Mouse (Mus musculus) 3T3-L1 (cell line): ENCODE results near the gene Grin3b.

Experiments
- DNase-seq: peaks from one replicate; pipeline ENCODE4 v3.0.0-alpha.2; 2015; ENCODE audit warnings: low read depth, low spot score

Grin3b gene

DNA sequence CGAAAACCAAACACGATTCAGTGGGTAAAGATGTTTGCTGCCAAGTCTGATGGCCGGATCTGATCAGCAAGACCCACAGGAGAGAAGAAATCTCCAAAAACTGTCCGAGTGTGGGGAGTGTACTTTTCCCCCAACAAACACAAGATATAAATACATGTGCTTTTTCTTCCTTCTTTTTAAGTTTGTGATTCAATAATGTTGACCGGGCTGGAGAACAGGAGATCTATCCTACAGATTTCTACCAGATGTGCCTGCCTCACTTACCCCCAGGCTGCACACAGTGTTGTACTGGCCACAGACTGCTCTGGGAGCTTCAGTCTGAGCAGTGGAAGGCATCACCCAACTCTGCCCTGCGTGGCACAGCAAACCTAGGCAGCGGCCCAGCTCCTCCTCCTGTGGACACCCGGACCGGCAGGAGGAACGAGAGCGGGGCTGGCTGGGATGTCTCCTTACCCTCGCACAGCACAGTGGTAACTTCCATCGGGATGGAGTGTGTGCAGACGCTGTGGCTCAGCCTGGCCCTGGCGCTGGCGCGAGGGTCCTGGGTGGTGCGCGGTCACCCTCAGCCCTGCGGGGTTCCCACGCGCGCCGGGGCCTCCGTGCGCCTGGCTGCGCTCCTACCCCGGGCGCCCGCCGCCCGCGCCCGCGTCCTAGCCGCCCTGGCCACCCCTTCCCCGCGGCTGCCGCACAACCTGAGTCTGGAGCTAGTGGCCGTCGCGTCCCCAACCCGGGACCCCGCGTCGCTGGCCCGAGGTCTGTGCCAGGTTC lies at the start of gene Grin3b:
Gene Grin3b (plus strand): TSS at position 301 of the 768 bp plus-strand sequence.
- no peak for DNase-seq

GRCm38 (mm10) chr10:79920958-79921535 lies 49.5 kb upstream of the Grin3b start, which contains the start of gene R3hdm4:
R3hdm4 (minus strand) TSS chr10:79921208.
- DNase-seq, result no peak

DNA sequence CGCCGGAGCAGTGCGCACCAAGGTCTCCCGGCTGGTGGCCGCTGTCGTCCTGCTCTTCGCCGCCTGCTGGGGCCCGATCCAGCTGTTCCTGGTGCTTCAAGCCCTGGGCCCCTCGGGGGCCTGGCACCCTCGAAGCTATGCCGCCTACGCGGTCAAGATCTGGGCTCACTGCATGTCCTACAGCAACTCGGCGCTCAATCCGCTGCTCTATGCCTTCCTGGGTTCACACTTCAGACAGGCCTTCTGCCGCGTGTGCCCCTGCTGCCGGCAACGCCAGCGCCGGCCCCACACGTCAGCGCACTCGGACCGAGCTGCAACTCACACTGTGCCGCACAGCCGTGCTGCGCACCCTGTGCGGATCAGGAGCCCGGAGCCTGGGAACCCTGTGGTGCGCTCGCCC lies 48.9 kb upstream of the Grin3b start:
- no peak for DNase-seq

- peak; percentile 82 for DNase-seq
Observed at GRCm38 (mm10) chr10:79924998-79925784, 45.3 kb upstream of the Grin3b start.

DNA sequence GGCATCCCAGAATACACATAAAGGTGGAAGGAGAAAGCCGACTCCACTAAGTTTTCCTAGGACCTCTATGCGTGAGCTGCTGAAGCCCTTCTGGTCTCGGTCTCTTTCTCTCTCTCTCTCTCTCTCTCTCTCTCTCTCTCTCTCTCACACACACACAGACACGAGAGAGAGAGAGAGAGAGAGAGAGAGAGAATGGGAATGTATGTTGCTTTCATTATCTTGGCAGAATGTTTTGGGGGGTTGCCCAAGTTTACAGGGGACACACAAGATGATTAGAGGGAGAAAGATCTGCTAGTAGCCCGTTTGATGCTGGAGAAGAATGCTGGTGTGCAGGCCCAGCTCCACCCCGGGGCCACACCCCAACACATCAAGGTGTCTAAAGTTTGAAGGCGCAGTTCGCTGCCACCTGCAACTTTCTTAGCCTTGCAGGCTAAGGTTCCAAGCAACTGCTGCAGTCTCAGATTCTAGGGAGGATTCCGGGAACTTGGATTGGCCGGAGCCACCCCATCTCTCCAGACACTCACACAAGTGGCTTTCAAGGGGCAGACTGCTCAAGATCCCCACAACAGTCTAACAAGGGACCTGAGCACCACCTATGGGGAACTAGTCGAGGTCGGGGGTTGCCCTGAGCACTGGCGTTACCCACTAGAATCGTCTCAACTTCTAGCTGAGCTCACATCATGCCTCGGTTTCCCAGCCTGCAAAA lies 44.6 kb upstream of the Grin3b start:
- peak; percentile 39 for DNase-seq

GRCm38 (mm10) chr10:79926491-79927323 lies 43.8 kb upstream of the Grin3b start, which contains the start of gene Arid3a:
Arid3a (plus strand) TSS chr10:79927043.
- DNase-seq, result peak; percentile 90

- peak; percentile 49 for DNase-seq
Observed at GRCm38 (mm10) chr10:79927324-79928029, 43.0 kb upstream of the Grin3b start.

DNA sequence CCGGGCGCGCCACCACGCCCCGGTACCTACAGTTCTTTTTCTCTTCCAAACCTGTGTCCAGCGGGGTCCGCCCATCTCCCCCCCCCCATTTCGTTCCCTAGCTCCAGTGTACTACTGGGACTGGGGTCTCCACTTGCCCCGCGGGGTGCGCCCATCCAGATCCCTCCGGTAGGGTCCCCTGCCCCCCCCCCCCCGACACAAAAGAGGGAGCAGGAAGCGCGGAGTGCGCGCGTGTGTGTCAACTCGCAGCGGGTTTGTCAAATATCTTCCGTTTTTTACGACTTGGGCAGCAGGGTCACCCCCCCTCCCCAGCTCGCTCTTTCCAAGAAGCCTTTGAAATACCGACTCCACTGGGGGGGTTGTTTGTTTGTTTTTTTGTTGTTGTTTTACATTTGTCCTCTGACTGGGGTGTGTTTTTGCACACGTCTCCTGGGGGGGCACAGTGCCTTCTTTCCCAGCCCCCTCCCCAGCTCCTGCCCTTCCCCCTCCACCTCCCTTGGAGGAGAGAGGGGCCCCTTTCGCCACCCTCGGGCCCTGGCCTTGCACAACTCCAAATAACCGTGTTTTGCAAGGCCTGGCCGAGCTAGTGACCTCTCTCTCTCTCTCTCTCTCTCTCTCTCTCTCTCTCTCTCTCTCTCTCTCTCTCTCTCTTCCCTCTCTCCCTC lies 42.4 kb upstream of the Grin3b start:
- DNase-seq, result peak; percentile 40

GRCm38 (mm10) chr10:79928907-79929701 lies 41.4 kb upstream of the Grin3b start:
- no peak for DNase-seq

GRCm38 (mm10) chr10:79929967-79930825 lies 40.3 kb upstream of the Grin3b start:
- DNase-seq, result no peak

DNA sequence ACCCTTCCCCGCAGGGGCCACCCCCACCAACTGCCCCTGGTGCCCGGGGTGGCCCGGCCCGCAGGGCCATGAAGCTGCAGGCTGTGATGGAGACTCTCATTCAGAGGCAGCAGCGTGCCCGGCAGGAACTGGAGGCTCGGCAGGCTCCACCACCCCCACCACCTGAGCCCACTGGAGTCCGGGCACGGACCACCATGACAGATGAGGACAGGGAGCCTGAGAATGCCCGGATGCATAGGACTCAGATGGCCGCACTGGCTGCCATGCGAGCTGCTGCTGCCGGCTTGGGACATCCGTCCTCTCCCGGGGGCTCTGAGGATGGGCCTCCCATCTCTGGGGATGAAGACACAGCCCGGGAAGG lies 39.7 kb upstream of the Grin3b start:
- no peak for DNase-seq

- DNase-seq, result no peak
Observed at GRCm38 (mm10) chr10:79931797-79932196, 38.7 kb upstream of the Grin3b start.

DNA sequence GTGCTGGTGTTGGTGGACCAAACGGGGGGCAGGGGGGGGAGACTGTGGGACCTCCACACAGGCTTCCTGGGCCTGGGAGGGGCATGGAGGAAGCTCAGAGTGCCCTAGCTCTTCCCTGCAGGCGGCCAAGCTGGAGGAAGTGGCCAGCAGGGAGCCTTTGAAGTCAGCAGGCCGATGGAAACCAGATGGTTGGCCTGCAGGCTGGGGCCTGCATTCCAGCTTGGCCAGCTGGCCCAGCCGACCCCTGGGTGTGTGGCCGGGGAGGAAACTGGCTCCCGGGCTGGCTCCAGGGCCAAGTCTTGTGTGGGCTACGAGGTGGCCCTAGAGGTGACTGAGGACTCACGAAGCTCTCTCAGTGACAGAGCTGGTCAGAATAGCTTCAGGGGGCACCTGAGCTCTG lies 37.8 kb upstream of the Grin3b start:
- DNase-seq, result peak; percentile 83

DNA sequence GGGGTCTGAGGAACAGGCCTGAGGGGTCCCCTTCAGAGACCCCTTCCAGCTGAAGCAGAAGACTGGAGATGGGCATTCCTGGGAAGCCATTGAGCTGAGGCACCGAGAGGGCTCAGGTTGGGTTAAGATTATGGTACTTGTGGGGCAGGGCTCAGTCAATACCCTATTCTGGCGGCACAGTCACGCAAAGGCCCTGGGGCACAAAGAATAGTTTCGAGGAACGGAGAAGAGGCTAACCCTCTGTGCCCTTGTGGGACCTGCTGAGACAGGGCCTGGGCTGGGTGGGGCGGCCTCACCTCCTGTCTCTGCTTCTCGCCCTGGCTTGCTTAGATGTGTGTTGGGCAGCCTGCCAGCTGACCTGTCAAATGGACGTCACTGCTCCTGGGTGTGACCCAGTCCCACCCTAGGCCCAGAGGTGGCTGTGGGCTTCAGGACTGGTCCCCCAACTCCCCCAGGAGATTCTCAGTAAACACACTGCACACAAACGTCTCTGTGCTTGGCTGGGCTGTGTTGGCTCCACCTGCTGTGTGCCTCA lies 37.3 kb upstream of the Grin3b start:
- no peak for DNase-seq

- DNase-seq, result no peak
Observed at GRCm38 (mm10) chr10:79933861-79934260, 36.7 kb upstream of the Grin3b start.

DNA sequence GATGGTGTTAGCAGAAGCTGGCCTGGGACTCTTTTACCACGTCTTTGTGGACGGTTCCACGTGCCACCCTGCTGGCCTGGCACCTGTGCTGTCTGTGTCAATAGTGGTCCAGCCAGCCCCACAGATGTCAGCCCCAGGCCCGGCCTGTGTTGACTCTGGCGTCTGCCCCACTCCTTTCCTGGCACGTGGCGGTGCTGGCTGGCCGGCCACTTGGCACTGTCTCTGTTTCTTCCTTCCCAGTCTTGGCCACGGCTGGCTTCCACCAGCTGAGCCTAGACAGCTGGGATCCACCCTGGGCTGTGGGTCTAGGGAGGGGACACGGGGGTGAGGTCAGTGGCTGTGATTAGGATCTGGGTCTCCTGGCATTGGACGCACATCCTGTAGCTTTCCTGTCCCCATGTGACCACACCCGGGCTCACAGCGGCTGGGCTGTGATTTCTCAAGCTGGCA lies 36.2 kb upstream of the Grin3b start:
- peak; percentile 47 for DNase-seq

GRCm38 (mm10) chr10:79934794-79935569 lies 35.5 kb upstream of the Grin3b start:
- no peak for DNase-seq
